Mouse (Mus musculus) kidney, embryonic 15.5 days (tissue): ENCODE results near the gene Pcyt2. TPM values are rescaled to one million over a fixed set of nuclear protein-coding genes. Genes with fewer than 3 reads are reported as not detected.

ENCODE experiments used
- ATAC-seq: fragments of 200-750 bp; cut with Nextera tagmentation; replicated peaks from 2 replicates; pipeline ENCODE4 v1.8.0; 2017; ENCODE audit warnings: moderate TSS enrichment; ENCODE audit not compliant: low FRiP score
- H3K27ac ChIP-seq: fragments of 300-500 bp; sonication (generic); 2 replicates; pipeline ENCODE4 v1.5.1; 2015; ENCODE audit warnings: mild to moderate bottlenecking, inconsistent platforms
- H3K27me3 ChIP-seq: fragments of 300-500 bp; sonication (generic); 2 replicates; pipeline ENCODE4 v1.6.1; 2015; ENCODE audit warnings: inconsistent platforms
- H3K36me3 ChIP-seq: fragments of 300-500 bp; sonication (generic); 2 replicates; pipeline ENCODE4 v1.6.1; 2015; ENCODE audit warnings: inconsistent platforms
- H3K4me1 ChIP-seq: fragments of 300-500 bp; sonication (generic); 2 replicates; pipeline ENCODE4 v1.6.1; 2015; ENCODE audit warnings: inconsistent platforms
- H3K4me2 ChIP-seq: fragments of 300-500 bp; sonication (generic); 2 replicates; pipeline ENCODE4 v1.6.1; 2015; ENCODE audit warnings: moderate library complexity, mild to moderate bottlenecking, inconsistent platforms
- H3K4me3 ChIP-seq: fragments of 300-500 bp; sonication (generic); replicated peaks from 2 replicates; pipeline ENCODE4 v1.5.1; 2015; ENCODE audit warnings: mild to moderate bottlenecking, inconsistent platforms
- H3K9ac ChIP-seq: fragments of 300-500 bp; sonication (generic); 2 replicates; pipeline ENCODE4 v1.6.1; 2015; ENCODE audit warnings: mild to moderate bottlenecking, inconsistent platforms
- H3K9me3 ChIP-seq: fragments of 300-500 bp; sonication (generic); replicated peaks from 2 replicates; pipeline ENCODE4 v1.6.1; 2016; ENCODE audit warnings: inconsistent platforms
- WGBS: fragments of 180-500 bp; shearing (Covaris S2); methylation state at CpG from one replicate; pipeline ENCODE4 v1.1.7; 2015; ENCODE audit warnings: mixed read lengths; 5-methylcytosine and 5-hydroxymethylcytosine counted together
- polyA plus RNA-seq: library from polyadenylated mRNA; unstranded; fragments of >200 nt; fragmentation: Nextera tagmentation; extraction: Ambion mirVana; gene quantifications from 2 replicates; pipeline ENCODE4 v1.2.1, GENCODE M21; 2015

The Pcyt2 gene
- polyA plus RNA-seq, 1 experiment from 2014 or later = 140 TPM

DNA sequence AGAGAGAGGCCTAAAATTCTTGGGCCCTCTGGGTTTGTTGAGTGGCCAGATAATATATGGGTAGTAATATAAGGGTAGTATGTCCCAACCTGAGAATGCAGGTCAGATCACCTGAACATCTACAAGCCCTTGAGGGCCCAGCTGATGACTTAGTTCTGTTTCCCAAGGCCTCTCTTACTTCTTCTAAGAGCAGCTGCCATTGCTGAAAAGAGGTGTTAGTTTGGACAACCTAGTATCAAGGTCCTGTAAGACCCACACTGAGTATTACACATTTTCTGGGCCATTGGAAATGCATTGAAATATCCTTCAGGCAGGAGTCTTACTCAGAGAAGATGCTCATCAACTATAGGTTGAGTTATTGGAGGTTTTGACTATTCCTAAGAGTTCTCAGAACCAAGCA is 41.8 kb downstream of the Pcyt2 start:
- no peak overlapping the region for H3K9ac ChIP-seq
- H3K9me3 ChIP-seq = no peaks in the 10 kb centered on the region
- H3K27me3 ChIP-seq = no peaks in the 10 kb centered on the region
- H3K4me2 ChIP-seq = no peak overlapping the region
- H3K4me3 ChIP-seq = no peak overlapping the region
- H3K36me3 ChIP-seq = peaks cover 35% of the 10 kb centered on the region
- peaks cover 55% of the 10 kb centered on the region for H3K4me1 ChIP-seq
- no peak for ATAC-seq
- peak overlapping the region; percentile 94; the same call in 1 of the 2 replicates for H3K27ac ChIP-seq

DNA sequence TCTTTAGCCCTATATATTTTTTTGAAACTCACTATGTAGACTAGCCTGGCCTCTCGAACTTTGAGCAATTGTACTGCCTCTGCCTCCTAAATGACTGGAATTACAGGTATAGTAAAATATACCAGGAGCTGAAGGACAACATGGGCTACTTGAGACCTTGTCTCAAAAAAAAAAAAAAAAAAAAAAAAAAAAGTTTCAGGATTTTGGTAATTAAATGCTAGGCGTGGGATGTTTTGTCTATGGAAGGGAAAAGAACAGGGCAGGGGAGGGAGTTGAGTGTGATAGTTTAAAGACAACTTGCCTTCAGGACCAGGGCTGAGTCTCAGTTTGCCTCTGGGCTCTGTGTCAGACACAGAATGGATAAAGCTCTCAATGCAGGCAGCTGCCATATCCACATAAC is 42.7 kb downstream of the Pcyt2 start:
- Histone ChIP-seq H3K4me3 (no peak overlapping the region; the same call in 1 of the 2 replicates), H3K9ac (no peak overlapping the region)
- WGBS = 66% methylated on average over 2 of the region's 2 CpGs

DNA sequence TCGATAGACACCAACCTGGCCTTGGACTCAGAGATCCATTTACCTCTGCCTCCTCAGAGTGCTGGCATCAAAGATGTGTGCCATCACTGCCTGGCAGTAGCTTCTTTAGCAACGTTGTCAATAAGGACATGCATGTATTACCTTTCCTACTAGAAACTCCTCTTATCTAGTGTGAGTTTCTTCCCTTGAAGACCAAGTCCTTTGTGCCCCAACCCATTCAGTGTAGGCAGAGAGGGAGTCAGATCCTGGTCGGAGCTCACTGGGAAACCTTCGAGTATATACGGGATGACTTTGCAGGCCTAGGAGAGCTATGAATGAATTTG is 43.5 kb downstream of the Pcyt2 start:
- H3K36me3 ChIP-seq = peaks cover 45% of the 10 kb centered on the region
- ATAC-seq = no peak
- H3K4me3 ChIP-seq = peak overlapping the region; percentile 93
- 41% methylated on average over 5 of the region's 5 CpGs for WGBS
- H3K9me3 ChIP-seq = no peaks in the 10 kb centered on the region
- peak overlapping the region; percentile 99 for H3K9ac ChIP-seq
- 0 out of 2 replicates have a peak overlapping the region, but pooled peaks have one; percentile 54 for H3K27ac ChIP-seq
- peak overlapping the region; percentile 66 for H3K4me2 ChIP-seq
- no peaks in the 10 kb centered on the region for H3K27me3 ChIP-seq
- H3K4me1 ChIP-seq = peaks cover 51% of the 10 kb centered on the region

More for the DNA sequence above, 42.7 kb downstream of the Pcyt2 start:
- peaks cover 43% of the 10 kb centered on the region for H3K36me3 ChIP-seq
- H3K4me1 ChIP-seq = peaks cover 58% of the 10 kb centered on the region
- H3K27me3 ChIP-seq = no peaks in the 10 kb centered on the region
- no peaks in the 10 kb centered on the region for H3K9me3 ChIP-seq
- H3K4me2 ChIP-seq = no peak overlapping the region
- no peak for ATAC-seq
- H3K27ac ChIP-seq = peak overlapping the region; percentile 45; the same call in 1 of the 2 replicates

DNA sequence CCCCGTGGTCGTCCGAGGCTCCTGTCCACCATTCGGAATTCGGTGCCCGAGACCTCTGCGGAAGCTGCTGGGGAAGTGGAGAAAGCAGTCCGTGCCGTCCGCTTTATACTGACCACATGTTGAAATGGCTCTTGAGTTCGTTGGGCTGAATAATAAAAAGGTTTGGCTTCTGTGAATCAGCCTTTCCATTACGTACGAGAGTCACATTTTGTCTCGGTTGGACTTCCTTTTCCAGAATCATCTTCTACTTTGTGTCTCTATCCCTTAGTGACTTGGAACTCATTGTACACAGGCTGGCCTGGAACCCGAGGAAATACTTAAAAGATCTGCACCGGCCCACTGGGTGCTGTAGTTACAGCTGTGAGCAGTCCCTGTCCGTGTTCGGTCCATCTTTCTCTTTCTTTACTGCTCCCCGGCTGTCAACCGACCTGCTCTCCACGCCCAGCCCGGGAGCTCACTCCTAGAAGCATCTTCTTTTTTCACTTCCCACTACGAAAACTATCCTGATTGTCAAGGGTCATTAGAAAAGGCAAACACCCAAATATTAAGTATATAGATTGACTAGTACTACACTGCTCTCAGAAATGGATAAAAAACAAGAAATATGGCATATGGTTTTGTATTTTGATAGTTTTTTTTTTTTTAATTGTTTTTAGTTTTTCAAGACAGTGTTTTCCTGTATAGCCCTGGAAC is 44.0 kb downstream of the Pcyt2 start:
- Histone ChIP-seq H3K9ac (peak overlapping the region; percentile 99), H3K4me3 (peak overlapping the region; percentile 93), H3K4me1 (peaks cover 46% of the 10 kb centered on the region), H3K27me3 (no peaks in the 10 kb centered on the region), H3K4me2 (peak overlapping the region; percentile 66), H3K36me3 (peaks cover 44% of the 10 kb centered on the region), H3K9me3 (no peaks in the 10 kb centered on the region), H3K27ac (peak overlapping the region; percentile 98)
- WGBS = under 1% methylated on average over 23 of the region's 23 CpGs
- ATAC-seq = peak; percentile 16; the same call in 1 of the 2 replicates

DNA sequence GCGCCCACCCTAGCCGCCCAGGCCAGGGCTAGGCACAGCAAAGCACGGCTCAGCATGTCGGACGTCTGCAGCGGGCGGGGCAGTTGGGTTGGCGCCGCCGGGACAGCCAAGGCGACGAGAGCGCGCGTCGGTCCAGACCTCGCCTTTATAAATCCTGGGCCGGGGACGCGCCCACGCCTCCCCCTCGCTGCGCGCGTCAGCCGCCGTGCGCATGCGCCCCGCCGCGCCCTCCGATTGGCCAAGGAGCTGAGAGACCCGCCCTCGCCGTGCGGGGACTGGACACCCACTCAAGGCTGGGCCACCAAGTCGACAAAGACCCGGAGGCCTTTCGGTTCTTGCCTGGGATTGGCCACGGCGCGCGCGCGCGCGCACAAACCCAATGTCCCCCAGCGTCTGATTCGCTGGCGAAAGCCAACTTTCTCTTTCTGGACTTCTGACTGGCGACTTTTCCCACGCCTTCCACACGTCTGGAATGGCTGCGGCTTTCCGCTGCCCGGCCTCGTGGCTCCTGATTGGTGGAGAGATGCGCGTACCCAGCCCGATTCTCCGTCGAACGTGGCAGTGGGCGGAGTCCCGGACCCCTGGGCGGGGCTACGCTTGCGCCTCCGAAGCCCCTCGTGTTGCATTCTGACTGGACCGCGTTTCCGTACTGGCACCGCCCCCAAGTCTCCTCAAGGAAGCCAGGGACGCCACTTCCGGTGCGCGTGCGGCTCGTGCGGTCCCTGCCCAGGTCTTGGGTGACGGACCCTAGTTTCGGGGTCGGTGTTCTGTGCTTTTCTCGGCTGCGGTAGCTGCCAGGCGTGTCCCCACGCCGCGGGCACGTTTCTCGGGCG is 44.8 kb downstream of the Pcyt2 start, which contains the start of gene P4hb:
Gene P4hb (minus strand): TSS at position 502 of the 833 bp plus-strand sequence.
- Histone ChIP-seq H3K4me3 (peak within 1 kb of the TSS; percentile 93), H3K9ac (peak within 1 kb of the TSS; percentile 99), H3K4me1 (peaks cover 38% of the 10 kb centered on the region), H3K36me3 (peaks cover 44% of the 10 kb centered on the region), H3K4me2 (peak within 1 kb of the TSS; percentile 66), H3K27me3 (no peaks in the 10 kb centered on the region), H3K9me3 (no peaks in the 10 kb centered on the region), H3K27ac (peak within 1 kb of the TSS; percentile 98)
- under 1% methylated on average over 94 of the region's 94 CpGs for WGBS
- peak; percentile 97 for ATAC-seq

DNA sequence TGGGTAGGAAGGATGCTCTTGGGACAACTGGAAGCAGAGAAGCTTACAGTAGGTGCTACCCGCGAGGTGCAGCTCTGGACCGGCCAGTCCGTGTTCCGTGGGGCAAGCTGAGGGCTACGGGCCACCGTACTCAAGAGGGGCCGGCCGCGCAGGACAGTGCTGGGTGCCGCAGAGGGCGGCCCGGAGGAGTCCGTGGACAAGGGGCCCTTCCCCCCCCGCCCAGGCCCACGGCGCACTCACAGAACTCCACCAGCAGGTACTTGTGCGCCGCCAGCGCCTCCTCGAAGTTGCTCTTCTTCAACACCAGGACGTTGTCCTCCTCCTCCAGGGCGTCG is 45.4 kb downstream of the Pcyt2 start:
- H3K9me3 ChIP-seq = no peaks in the 10 kb centered on the region
- H3K27ac ChIP-seq = peak overlapping the region; percentile 98
- peaks cover 32% of the 10 kb centered on the region for H3K4me1 ChIP-seq
- H3K9ac ChIP-seq = peak overlapping the region; percentile 99
- peak overlapping the region; percentile 93 for H3K4me3 ChIP-seq
- ATAC-seq = peak; percentile 26
- peaks cover 44% of the 10 kb centered on the region for H3K36me3 ChIP-seq
- WGBS = under 1% methylated on average over 24 of the region's 24 CpGs
- no peaks in the 10 kb centered on the region for H3K27me3 ChIP-seq
- H3K4me2 ChIP-seq = peak overlapping the region; percentile 66

DNA sequence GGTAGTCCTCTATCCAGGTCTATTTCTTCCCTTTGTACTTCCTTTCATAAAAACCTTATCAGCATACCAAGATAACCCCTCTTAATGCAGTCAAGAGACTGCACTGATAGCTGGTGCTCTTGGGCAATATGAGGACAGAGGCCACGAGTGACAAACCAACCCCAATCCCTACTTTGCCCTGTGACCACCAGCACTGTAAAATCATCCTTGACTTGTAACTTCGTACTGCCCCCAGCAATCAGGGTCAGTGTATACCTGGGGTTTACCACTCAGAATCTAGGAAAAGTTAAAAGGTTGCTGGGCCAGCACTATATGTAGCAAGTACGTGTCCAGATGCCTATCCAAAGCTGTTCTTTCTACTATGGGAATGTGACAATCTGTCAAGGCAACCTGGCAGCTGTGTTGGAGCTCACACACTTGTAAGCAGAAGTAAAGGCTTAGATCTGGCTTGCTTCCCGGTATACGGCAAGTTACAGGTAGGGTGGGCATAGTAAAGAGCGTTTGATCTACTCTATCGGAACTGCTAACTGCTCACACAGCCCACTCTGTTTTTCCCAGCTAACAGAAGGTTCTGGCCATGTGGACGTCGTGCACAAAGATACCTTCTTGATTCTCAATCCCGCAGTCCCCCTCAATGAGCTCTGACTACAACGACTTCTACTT is 45.9 kb downstream of the Pcyt2 start:
- Histone ChIP-seq H3K9me3 (no peaks in the 10 kb centered on the region), H3K4me2 (peak overlapping the region; percentile 66), H3K4me3 (peak overlapping the region; percentile 93), H3K9ac (peak overlapping the region; percentile 99), H3K27me3 (no peaks in the 10 kb centered on the region), H3K27ac (peak overlapping the region; percentile 98), H3K36me3 (peaks cover 46% of the 10 kb centered on the region), H3K4me1 (peaks cover 28% of the 10 kb centered on the region)
- 8% methylated on average over 11 of the region's 11 CpGs for WGBS
- no peak for ATAC-seq

DNA sequence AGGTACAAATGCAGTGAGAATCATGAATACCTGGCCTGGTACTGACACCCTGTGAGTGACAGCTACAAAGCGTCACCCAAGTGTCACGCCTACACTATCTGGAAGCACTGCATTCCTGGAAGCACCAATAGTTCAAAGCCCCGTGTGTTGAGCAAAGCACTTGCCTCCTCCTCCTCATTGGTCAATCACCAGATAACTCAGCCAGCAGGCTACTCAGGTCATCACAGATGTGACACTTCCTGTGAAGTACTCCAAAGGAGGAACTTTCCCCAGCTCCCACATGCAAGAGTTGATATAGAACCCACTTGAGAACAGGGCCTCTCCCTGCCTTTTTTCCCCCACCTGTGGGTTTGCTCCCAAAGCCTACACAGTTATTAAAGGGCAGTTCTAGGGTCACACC is 46.6 kb downstream of the Pcyt2 start:
- Histone ChIP-seq H3K9me3 (no peaks in the 10 kb centered on the region), H3K36me3 (peaks cover 53% of the 10 kb centered on the region), H3K9ac (peak overlapping the region; percentile 99), H3K27me3 (no peaks in the 10 kb centered on the region), H3K4me1 (peaks cover 28% of the 10 kb centered on the region), H3K4me2 (peak overlapping the region; percentile 66), H3K27ac (no peak overlapping the region), H3K4me3 (peak overlapping the region; percentile 93)
- ATAC-seq = no peak
- WGBS = 72% methylated on average over 3 of the region's 3 CpGs

DNA sequence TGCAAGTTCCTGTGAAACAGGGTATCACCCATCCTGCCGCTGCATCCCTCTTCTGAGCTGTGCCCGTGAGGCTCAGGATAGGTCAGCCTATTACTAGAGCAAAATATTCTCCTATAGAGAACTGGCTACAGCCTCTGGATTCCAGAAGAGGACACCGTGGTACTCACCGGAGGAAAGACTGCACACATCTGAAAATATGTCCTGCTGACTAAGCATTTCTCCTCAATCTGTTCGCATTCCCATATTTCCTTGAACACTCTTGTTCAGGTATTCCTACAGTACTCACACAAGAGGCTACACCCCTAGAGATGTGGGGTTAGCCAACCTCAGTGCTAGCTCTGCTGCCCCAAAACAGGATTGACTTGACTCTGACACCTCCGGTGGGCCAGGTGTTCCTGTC is 49.4 kb downstream of the Pcyt2 start:
- Histone ChIP-seq H3K27me3 (no peaks in the 10 kb centered on the region), H3K36me3 (peaks cover 81% of the 10 kb centered on the region), H3K9me3 (no peaks in the 10 kb centered on the region), H3K4me2 (no peak overlapping the region), H3K27ac (no peak overlapping the region), H3K4me1 (peaks cover 21% of the 10 kb centered on the region), H3K9ac (no peak overlapping the region), H3K4me3 (no peak overlapping the region)
- WGBS = 92% methylated on average over 6 of the region's 6 CpGs
- no peak for ATAC-seq

DNA sequence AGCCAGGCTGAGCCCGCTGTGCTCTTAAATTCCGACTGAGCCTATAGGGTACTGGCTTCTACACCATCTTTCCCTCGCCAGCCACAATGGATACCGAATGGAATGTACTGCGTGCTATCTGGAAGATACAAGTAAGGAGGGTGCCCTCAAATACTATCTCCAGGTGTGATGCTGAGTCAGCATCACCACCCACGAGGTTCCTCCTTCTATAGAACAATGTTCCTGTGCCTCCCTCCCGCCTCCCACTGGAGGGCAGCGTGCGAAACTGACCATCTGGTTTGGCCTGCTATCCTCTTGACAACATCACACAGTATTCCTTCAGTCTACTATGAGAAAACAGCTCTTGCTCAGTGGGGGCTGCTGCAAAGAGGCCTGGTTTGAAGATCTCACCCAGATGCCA is 52.6 kb downstream of the Pcyt2 start:
- peaks cover 99% of the 10 kb centered on the region for H3K36me3 ChIP-seq
- peaks cover 1% of the 10 kb centered on the region; the same call in 1 of the 2 replicates for H3K4me1 ChIP-seq
- WGBS = 83% methylated on average over 9 of the region's 9 CpGs
- no peaks in the 10 kb centered on the region for H3K27me3 ChIP-seq
- H3K4me3 ChIP-seq = no peak overlapping the region
- H3K4me2 ChIP-seq = no peak overlapping the region
- no peak; the same call in 1 of the 2 replicates for ATAC-seq
- no peak overlapping the region for H3K9ac ChIP-seq
- no peaks in the 10 kb centered on the region for H3K9me3 ChIP-seq
- no peak overlapping the region for H3K27ac ChIP-seq

DNA sequence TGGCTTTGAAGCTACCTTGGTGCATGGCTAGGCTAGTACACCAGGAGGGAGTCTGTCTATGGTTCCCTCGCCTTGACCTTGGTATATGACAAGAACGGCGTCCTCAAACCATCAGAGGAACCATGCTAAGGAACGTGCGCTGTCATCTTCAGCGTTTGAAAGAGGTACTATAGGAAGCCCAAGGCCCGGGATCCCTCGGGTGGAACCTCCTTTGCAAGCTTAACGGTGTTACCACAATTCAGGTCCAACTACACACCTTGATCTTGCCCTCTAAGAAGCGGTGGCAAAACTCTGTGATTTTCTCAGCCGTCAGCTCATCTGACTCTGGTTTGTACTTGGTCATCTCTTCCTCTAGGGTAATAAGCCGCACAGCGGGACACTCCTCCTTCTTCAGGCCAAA is 54.8 kb downstream of the Pcyt2 start:
- no peak overlapping the region for H3K4me2 ChIP-seq
- no peak overlapping the region for H3K9ac ChIP-seq
- WGBS = 92% methylated on average over 13 of the region's 13 CpGs
- H3K9me3 ChIP-seq = no peaks in the 10 kb centered on the region
- no peak for ATAC-seq
- H3K36me3 ChIP-seq = peaks cover 93% of the 10 kb centered on the region
- no peak overlapping the region for H3K27ac ChIP-seq
- H3K4me1 ChIP-seq = no peaks in the 10 kb centered on the region
- no peak overlapping the region for H3K4me3 ChIP-seq
- no peaks in the 10 kb centered on the region for H3K27me3 ChIP-seq
